19 mouse cellular contexts compared by ENCODE assay signal in the genomic region with DNA sequence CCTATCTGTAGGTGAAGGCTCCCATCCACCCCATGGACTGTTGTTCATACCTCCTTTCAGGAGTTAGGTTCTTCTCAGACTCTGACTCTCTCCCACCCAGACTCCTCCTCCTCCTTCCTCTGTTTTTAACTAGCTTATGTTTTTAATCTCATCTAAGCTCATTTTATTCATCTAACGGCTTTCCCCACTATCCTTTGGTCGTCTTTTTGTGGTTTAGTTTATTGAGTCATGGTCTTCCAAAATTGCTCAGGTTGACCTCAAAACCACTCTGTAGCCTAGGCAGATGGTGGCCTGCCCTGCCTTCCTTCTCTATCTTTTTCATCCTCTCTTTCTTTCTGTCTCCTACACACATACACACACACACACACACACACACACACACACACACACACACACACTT. TPM values are rescaled to one million over a fixed set of nuclear protein-coding genes. Genes with fewer than 3 reads are reported as not detected.
"Had no signal": no experiment of that assay in that cellular context is flagged by ENCODE, and none has a peak within 500 bp of the region (broad histone marks: within the 10 kb centered on the region; RNA-seq: fewer than 3 reads in every experiment).

No protein-coding gene starts in this region.

- DNase-seq: liver, postnatal 0 days; lung, adult 2 months; lung, postnatal 14 days; lung, postnatal 36 days; midbrain, embryonic 14.5 days; right cerebral cortex, postnatal 14 days; thymus, postnatal 4 days had no signal

- ATAC-seq: liver, postnatal 0 days; lung, postnatal 0 days had no signal

- H3K9ac ChIP-seq: liver, embryonic 15.5 days; liver, postnatal 0 days; lung, embryonic 15.5 days; midbrain, embryonic 12.5 days; neural tube, embryonic 13.5 days; neural tube, embryonic 15.5 days; stomach, embryonic 15.5 days had no signal

- H3K9me3 ChIP-seq: liver, embryonic 15.5 days; lung, embryonic 15.5 days; midbrain, embryonic 12.5 days; neural tube, embryonic 13.5 days; neural tube, embryonic 15.5 days; stomach, embryonic 15.5 days had no signal

- H3K4me2 ChIP-seq: liver, embryonic 15.5 days; lung, embryonic 15.5 days; midbrain, embryonic 12.5 days; neural tube, embryonic 13.5 days; neural tube, embryonic 15.5 days; stomach, embryonic 15.5 days had no signal

- H3K27ac ChIP-seq: liver, embryonic 15.5 days; lung, embryonic 15.5 days; macrophage; midbrain, embryonic 12.5 days; neural tube, embryonic 13.5 days; neural tube, embryonic 15.5 days; stomach, embryonic 15.5 days; stomach, postnatal 0 days had no signal

- H3K36me3 ChIP-seq: liver, embryonic 15.5 days; lung, embryonic 15.5 days; midbrain, embryonic 12.5 days; neural tube, embryonic 13.5 days; neural tube, embryonic 15.5 days; stomach, embryonic 15.5 days had no signal

- H3K4me3 ChIP-seq: liver, embryonic 15.5 days; lung, embryonic 15.5 days; megakaryocyte, embryonic 14.5 days; midbrain, embryonic 12.5 days; neural tube, embryonic 13.5 days; neural tube, embryonic 15.5 days; stomach, embryonic 15.5 days had no signal

RNA-seq across cellular contexts. Expression of a gene that starts 3.7 kb away (rescaled TPM):
- total RNA-seq: monocyte, adult 5-6 weeks had no signal
- polyA plus RNA-seq: liver, embryonic 15.5 days; liver, postnatal 0 days; lung, adult 2 months; macrophage; neural tube, embryonic 11.5 days had no signal

RNA-seq across cellular contexts. Expression of a gene that starts 35.5 kb away (rescaled TPM):
- polyA plus RNA-seq: lung, adult 2 months; macrophage; neural tube, embryonic 11.5 days had no signal
